Mouse (Mus musculus) liver (tissue): ENCODE results near the gene Nxph3.
A peak's percentile ranks its signal among the peaks of the same experiment; 100 is the strongest.

Source experiments
- DNase-seq: peaks from one replicate; pipeline ENCODE4 v3.0.0-alpha.2; 2020; ENCODE audit warnings: mixed read lengths

Gene Nxph3

DNA sequence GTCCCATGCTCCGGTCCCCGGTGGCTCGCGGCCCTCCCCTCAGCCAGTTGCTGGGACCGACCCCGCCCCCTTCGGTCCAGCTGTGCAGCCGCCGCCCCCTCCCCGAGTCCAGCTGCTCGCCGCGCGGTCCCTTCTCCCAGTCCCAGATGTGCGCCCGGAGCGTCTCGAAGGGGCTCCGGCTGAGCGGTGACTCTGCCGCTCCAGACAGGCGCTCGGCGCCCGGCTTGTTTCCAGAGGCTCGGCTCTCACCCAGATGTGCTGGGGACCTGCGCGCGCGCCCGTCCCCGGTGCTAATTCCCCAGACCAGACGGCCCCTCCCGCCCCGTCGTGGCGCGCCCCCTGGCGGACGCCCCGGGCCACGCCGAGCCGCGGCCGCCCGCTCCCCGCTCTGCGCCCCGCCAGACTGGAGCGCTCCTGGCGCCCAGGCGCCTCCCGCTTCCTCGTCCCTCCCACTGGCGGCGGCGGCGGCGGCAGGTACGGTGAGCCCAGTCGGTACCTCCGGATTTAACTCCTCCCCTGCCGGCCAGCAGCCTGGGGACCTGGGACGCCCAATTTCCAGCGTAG lies at the start of gene Nxph3:
Nxph3 (minus strand) TSS at position 273 of the 564 bp plus-strand sequence.
- peak; percentile 60 for DNase-seq

- DNase-seq = no peak
Observed at GRCm38 (mm10) chr11:95563849-95564248, 49.5 kb upstream of the Nxph3 start.

- DNase-seq = no peak
Observed at GRCm38 (mm10) chr11:95560773-95561172, 46.4 kb upstream of the Nxph3 start.

DNA sequence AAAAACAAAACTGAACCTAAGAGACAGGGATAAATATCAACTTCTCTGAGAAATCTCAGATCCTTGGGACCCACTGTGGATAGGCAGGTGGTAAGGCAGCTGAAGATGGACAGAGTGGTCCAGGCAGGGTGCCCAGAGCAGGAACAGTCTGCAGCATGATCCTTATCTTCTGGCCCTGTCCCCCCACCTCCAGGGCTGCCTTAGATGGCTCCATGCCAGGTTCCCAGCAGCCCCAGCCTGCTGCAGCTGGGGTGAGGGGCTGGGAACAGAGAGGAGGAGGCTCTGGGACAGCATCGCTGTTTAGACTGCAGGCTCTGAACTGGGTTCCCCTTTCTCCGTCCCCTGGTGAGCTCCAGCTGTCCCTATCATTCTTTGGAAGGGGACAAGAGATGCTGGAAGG lies 45.4 kb upstream of the Nxph3 start:
- no peak for DNase-seq

DNA sequence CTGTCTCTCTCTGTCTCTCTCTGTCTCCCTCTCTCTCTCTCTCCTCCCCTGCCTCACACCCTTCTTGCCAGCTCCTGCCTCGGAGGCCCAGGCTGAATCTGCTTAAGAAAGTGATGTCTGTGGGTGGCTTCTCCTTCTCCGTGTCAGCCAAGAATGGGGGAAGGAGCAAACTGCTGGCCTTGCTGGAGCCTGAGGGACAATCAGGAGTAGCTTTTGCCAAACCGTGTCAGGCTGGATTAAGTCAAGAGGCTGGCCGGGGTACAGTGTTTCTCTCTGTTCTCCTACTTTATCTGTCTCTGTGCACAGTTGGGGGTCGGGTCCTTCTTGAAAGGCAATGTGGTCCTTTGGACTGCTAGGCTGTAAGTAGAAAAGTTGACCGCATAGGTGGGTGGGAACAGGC lies 43.3 kb upstream of the Nxph3 start:
- no peak for DNase-seq

GRCm38 (mm10) chr11:95557032-95557431 lies 42.7 kb upstream of the Nxph3 start:
- DNase-seq = no peak

DNA sequence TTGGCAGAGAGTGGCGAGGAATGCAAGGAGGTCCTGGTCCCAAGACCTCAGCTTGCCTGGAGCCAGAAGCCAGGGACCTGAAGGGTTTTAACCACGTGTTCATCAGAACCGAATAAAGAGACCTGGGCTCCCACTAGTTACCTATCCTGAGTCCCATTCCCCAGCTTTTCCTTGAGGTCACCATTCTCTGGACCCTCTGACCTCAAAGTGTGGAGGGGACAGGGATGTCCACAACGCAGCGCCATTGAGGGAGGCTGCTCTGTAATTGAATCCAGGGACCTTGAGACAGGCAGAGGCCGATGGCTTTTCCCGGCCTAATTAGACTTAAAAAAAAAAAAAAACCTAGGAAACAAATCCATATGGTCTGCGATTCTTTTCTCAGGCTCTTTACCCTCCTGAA lies 40.9 kb upstream of the Nxph3 start:
- DNase-seq = no peak

DNA sequence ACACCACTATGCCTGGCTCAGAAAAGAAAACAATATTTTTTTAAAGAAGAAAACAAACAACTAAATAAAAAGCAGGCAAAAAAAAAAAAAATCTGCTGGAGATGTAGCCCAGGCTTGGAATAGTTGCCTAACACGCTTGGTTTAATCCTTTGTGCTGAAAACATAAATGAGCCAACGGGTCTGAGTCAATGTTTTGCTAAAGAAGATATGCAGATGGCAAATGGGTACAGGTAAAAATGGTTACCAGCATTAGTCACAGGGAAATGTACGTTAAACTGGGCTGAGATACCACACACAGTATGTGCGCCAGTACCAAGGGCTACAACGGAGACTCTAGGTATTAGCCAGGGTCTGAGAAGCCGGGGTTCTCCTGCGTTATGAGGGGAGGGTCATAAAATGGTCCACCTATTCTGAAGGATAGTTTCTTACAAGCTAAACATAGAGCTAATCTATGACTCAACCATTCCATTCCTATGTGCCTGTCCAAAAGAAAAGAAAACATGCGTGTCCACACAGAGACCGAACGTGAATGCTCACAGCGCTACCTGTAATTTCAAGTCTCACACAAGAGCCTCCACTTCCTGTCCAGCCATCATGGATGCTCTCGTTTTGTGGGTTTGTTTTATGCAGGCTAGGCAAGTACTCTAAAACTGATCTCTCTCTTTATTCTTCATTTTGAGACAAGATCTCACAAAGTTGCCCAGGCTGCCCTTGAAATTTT lies 36.1 kb upstream of the Nxph3 start:
- no peak for DNase-seq

- no peak for DNase-seq
Observed at GRCm38 (mm10) chr11:95546021-95546782, 31.8 kb upstream of the Nxph3 start.

DNA sequence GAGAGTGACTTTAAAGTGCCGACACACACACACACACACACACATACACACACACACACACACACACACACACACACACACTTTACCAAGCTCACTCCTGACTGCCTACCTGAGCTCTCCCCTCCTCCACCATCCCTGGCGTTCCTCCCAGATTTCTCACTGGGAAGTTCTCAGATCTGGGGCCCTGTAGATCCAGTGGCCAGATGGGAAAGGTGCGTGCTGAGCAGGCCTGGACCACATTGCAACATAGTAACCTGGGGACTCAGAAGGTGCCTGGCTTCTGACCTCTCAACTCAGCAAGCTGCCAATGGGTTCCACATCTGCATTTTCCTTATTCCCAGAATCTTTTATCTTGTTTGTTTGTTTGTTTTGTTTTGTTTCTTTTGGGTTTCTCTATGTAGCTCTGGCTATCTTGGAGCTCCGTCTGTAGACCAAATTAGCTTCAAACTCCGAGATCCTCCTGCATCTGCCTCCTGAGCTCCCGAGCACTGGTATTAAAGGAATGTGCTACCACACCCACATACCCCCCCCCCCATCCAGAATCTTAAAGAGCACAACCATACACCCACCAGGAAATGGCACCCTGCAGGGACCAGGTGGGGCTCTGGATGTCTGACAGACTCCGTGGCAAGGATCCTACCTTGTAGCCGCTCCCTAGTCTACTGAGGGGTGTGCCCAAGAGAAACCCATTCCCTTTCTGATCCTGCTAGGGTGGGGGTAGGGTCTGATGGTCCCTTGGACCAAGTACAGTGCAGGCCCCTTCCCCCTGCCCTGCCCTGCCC lies 30.4 kb upstream of the Nxph3 start:
- DNase-seq = no peak

DNA sequence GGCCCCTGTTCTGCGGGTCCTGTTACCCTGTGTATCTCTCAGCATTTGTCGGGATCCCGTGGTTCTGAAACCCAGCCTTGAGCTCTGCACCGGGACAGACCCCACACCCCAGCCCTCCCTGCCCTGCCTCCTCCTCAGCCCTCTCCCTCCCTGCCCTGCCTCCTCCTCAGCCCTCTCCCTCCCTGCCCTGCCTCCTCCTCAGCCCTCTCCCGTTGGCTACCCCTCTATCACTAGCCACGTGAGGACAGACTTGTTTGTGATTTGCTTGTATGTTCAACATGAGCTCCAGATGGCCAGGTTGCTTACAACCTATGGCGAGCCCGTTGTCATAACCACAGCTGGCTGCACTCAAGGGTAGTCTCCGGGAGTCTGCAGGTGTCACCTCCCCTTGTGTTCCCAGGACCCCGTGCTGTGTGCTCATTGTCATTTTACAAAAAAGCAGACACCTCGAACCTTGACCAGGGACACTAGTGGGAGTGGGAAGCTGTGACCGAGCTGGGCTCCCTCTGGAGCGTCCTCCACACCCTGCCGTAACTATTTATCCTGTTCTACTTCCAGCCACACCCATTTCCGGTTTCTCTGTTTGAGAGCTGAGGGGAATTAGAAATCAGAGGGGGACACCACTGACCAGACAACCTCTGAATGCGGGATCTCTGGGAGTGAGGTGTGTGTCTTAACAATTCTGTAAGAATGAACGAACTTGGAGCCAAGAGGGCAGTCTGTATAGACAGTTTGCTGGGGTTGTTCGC lies 26.4 kb upstream of the Nxph3 start:
- DNase-seq = no peak

GRCm38 (mm10) chr11:95538378-95539104 lies 24.2 kb upstream of the Nxph3 start:
- DNase-seq = no peak

DNA sequence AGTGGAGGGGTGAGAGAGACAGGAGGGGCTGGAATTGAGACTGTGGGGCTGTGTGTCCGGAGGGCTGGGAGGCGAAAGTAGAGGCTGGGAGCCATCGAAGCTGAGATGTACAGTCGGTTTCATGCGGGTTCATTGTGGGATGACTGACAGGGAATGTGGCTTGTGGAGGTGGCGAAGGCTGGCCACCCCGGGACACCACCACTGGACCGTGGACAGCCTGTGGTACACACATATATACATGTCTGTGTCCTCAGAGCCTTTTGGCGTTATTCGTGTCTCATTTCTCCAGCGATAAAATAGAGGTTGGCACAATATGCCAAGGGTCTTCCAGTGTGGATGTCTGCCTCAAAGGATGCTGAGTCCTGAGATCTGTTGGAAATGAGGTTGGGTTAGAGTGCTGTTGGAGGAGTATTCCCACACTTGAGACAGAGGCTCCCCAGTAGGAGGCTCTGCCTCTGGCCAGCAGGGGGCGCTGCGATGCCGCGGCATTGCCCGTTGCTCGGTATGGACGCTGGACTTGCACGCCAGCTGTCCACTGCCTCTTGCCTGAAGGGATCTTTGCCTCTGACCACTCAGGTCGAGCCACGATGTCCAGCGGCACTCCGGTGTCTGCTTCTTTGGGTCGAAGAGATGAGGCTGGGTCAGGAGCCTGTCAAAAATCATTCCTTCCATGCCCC lies 19.3 kb upstream of the Nxph3 start:
- peak; percentile 82 for DNase-seq

DNA sequence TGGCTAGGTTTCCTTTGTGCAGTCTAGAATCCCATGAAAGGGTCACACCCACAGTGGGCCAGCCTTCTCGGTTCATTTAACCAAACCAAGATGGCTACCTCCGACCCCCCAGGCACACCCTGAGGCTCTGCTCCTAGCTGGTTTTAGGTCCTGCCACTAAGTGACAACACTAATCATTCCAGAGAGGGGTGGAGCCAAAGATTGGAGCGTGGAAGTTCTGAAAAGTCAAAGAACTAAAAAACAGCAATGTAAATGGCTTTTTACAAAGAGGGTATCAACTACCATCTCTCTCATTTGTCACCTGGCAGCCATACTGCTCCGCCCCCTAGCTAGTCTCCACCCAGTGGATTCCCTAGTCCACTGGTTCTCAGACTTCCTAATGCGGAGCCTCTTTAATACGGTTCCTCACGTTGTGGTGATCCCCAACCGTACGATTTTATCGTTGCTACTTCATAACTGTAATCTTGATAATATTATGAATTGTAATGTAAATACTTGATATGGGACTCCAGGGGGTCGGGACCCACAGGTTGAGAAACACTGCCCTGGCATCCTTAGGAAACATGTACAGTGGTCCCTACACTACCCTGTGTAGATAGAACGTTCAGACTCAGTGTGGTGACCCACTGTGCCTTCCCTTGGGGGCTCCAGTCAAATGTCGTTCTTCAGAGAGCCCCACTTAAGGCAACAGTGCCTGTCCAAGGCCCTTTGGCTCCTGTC lies 18.1 kb upstream of the Nxph3 start:
- no peak for DNase-seq

- DNase-seq = no peak
Observed at GRCm38 (mm10) chr11:95528231-95528630, 13.9 kb upstream of the Nxph3 start.

GRCm38 (mm10) chr11:95527307-95527706 lies 12.9 kb upstream of the Nxph3 start:
- DNase-seq = no peak

GRCm38 (mm10) chr11:95521563-95521962 lies 7.2 kb upstream of the Nxph3 start:
- DNase-seq = peak; percentile 76

DNA sequence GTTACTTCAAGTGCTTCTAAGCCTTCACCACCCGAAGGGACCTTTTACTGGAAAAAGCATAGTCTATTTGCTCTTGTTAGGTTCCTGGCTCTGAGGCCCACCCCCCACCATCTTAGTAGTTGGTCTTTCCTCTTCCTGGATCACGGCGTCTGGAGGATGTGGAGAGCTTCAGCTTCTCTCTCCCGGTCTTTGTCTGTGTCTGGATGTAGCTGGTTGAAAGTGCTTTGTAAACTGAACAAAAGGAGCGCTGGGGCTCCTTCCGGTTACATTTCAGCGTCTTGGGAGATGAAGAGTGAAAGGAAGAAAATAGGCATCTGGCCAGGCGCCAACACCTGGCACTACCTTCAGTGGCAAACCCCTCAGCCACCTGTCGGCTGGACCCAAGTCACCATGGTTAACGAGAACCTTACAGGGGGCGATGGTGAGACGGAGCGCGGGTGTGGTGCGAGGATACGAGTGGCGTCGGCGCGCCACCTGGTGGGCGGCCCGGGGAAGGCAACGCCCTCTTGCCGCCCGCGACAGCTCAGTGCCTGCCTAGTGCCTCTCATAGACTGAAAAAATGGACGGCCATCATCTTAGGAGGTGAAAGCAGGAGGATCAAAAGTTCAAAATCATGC lies 6.2 kb upstream of the Nxph3 start:
- peak; percentile 80 for DNase-seq

GRCm38 (mm10) chr11:95519996-95520395 lies 5.6 kb upstream of the Nxph3 start:
- DNase-seq = no peak

DNA sequence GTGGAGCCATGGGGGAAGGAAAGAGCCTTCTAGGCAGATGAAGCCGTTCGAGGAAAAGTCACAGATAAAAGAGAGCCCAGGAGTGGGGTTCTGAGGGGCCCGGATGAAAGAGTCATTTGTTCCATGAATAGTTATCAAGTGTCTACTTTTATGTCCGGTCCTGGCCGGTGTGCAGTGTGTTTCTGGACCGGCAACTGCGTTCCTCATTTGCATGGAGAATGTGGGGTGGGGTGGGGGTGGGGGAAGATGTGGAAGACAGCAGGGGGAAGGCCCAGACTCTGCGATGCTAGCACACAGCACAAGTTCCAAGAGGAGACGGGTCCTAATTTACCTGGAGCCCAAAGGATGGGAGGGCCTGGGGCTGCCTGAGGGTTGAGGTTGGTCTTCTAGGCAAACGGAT lies 4.9 kb upstream of the Nxph3 start:
- no peak for DNase-seq
